Mouse (Mus musculus): Measurements from ENCODE around the gene Cdk7. TPM values are rescaled to one million over a fixed set of nuclear protein-coding genes. Genes with fewer than 3 reads are reported as not detected.

Gene Cdk7
- total RNA-seq, 2 experiments from 2014 or later, result 66.5 to 68.2 TPM

Other genes starting within 250 kb of the Cdk7 start
- gene Gtf2h2, start 238.4 kb downstream of the Cdk7 start, total RNA-seq (2021), result 10 to 100 TPM; 49.5 to 55.6 TPM
- 10 to 100 TPM; 16.1 to 18.5 TPM for gene Ocln, start 178.2 kb downstream of the Cdk7 start, total RNA-seq (2021)
- 1 to 10 TPM; 2.6 to 4.4 TPM for gene Marveld2, start 114.0 kb downstream of the Cdk7 start, total RNA-seq (2021)
- 10 to 100 TPM; 90.4 to 92.4 TPM for gene Ak6, start 80.0 kb downstream of the Cdk7 start, total RNA-seq (2021)
- gene Rad17, start 79.9 kb downstream of the Cdk7 start, total RNA-seq (2021), result 10 to 100 TPM; 21.6 to 22.0 TPM
- 10 to 100 TPM; 10.1 to 15.0 TPM for gene Taf9, start 79.4 kb downstream of the Cdk7 start, total RNA-seq (2021)
- gene Ccdc125, start 61.2 kb downstream of the Cdk7 start, total RNA-seq (2021), result 1 to 10 TPM; 3.3 to 3.7 TPM
- gene Mrps36, start 13.7 kb upstream of the Cdk7 start, total RNA-seq (2021), result 100 to 1,000 TPM in 1 of 2 experiments, 10 to 100 TPM in 1; 95.5 to 102 TPM
- 10 to 100 TPM in 1 of 2 experiments, 1 to 10 TPM in 1; 9.3 to 12.9 TPM for gene Cenph, start 45.0 kb upstream of the Cdk7 start, total RNA-seq (2021)
- gene Ccnb1, start 55.6 kb upstream of the Cdk7 start, total RNA-seq (2021), result 10 to 100 TPM; 42.2 to 59.1 TPM
- gene Slc30a5, start 102.5 kb upstream of the Cdk7 start, total RNA-seq (2021), result 10 to 100 TPM; 50.3 to 51.3 TPM

All from adrenal gland, postnatal 4 days (tissue).